Mouse (Mus musculus): ENCODE data around the gene Mboat2. TPM values are rescaled to one million over a fixed set of nuclear protein-coding genes. Genes with fewer than 3 reads are reported as not detected.

Mboat2 gene
- 10 to 100 TPM; 87.0 to 99.6 TPM for total RNA-seq (2021)
- long read RNA-seq, experiment 1, full-length matches to known transcripts = 12 of 23 reads
- long read RNA-seq, experiment 1, partial matches to known transcripts = 1 of 23 reads
- long read RNA-seq, experiment 1, other reads (novel, unspliced or antisense) = 10 of 23 reads
- long read RNA-seq, experiment 2, full-length matches to known transcripts = 18 of 31 reads
- long read RNA-seq, experiment 2, partial matches to known transcripts = 0 of 31 reads
- long read RNA-seq, experiment 2, other reads (novel, unspliced or antisense) = 13 of 31 reads

- peak within 1 kb of the TSS; percentile 96 for H3K4me3 ChIP-seq
- peak in 1 of 2 experiments; percentile 25 for DNase-seq (ENCODE audit: low spot score in 2 of 2)
- TF ChIP-seq CTCF (conservative IDR thresholded peaks at IDR 0.05) = no peak
- H3K27ac ChIP-seq = peak within 1 kb of the TSS; percentile 95
These were observed at the start of gene Mboat2 for GRCm38 (mm10) chr12:24830766-24831152. Mboat2 (plus strand) TSS chr12:24830879.

- H3K4me3 ChIP-seq = no peak overlapping the region
- no peak overlapping the region for H3K27ac ChIP-seq
- TF ChIP-seq CTCF (conservative IDR thresholded peaks at IDR 0.05) = no peak
- no peak for DNase-seq (ENCODE audit: low spot score in 2 of 2)
These were observed 46.9 kb upstream of the Mboat2 start for GRCm38 (mm10) chr12:24783735-24784134.

DNA sequence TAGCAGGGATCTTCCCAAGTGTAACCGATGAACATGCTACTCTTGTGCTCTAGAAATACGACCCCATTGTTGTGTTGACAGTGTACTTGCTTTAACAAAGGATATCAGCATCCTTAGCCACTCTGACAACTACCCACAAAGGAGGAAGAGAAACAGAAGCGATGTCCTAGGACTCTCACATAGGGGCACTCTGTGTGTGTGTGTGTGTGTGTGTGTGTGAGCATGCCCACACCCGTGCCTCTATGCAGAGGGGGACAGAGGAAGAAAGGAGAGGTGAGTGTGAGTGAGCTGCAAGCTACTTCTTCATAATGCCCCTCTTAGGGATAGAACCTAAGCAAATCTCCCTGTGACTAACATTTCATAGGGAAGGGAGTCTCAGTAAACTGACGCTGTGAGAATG lies 44.8 kb upstream of the Mboat2 start:
- TF ChIP-seq CTCF (conservative IDR thresholded peaks at IDR 0.05) = no peak
- DNase-seq (ENCODE audit: low spot score in 2 of 2) = no peak
- H3K27ac ChIP-seq = no peak overlapping the region
- H3K4me3 ChIP-seq = no peak overlapping the region

- Histone ChIP-seq H3K27ac (no peak overlapping the region), H3K4me3 (no peak overlapping the region)
- no peak for TF ChIP-seq CTCF (conservative IDR thresholded peaks at IDR 0.05)
- peak; percentile 6 to 11 for DNase-seq (ENCODE audit: low spot score in 2 of 2)
These were observed 44.4 kb upstream of the Mboat2 start for GRCm38 (mm10) chr12:24786316-24786715.

DNA sequence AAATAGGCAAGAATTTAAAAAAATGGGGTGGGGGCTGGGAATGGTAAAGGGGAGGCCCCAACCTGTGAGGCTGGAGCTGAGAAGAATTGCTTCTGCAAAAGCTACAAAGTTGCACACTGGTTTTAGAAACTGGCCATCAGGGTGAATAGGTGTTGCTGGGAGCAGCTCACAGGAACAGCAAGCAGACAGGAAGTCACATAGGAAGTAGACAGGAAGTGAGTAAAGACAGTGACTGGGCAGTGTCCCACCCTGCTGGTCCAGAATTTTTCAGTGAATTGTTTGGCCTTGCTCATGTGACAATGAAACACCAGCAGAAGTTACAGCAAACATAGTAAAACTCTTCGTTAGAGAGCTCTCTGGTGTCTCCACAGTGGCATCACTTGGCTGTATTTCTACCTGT lies 41.0 kb upstream of the Mboat2 start:
- TF ChIP-seq CTCF (conservative IDR thresholded peaks at IDR 0.05) = no peak
- Histone ChIP-seq H3K27ac (no peak overlapping the region), H3K4me3 (no peak overlapping the region)
- DNase-seq (ENCODE audit: low spot score in 2 of 2) = no peak

GRCm38 (mm10) chr12:24811230-24811629 lies 19.4 kb upstream of the Mboat2 start:
- Histone ChIP-seq H3K27ac (no peak overlapping the region), H3K4me3 (no peak overlapping the region)
- no peak for TF ChIP-seq CTCF (conservative IDR thresholded peaks at IDR 0.05)
- DNase-seq (ENCODE audit: low spot score in 2 of 2) = no peak

DNA sequence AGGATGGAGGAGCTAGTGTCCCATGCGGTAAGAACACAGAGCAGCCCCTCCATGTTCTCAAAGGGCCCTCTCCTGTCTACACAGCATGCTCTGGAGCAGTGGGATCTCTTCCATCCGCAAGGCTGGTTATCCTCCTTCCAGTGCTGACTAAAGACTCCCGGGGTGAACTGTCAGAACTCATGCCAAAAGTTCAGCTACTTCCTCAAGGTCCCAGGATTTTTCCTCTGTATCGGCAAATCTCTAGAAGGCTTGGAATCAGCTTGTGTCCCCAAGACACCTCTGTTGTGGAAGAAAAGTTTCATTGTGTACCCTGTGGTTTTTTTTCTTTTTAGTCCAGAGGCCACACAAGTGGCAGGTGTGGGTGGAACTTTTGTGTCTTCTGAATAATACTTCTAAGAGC lies 18.8 kb upstream of the Mboat2 start:
- Histone ChIP-seq H3K27ac (no peak overlapping the region), H3K4me3 (no peak overlapping the region)
- TF ChIP-seq CTCF (conservative IDR thresholded peaks at IDR 0.05) = no peak
- no peak for DNase-seq (ENCODE audit: low spot score in 2 of 2)

GRCm38 (mm10) chr12:24822831-24823230 lies 7.8 kb upstream of the Mboat2 start:
- Histone ChIP-seq H3K27ac (no peak overlapping the region), H3K4me3 (no peak overlapping the region)
- no peak for DNase-seq (ENCODE audit: low spot score in 2 of 2)
- TF ChIP-seq CTCF (conservative IDR thresholded peaks at IDR 0.05) = no peak

DNA sequence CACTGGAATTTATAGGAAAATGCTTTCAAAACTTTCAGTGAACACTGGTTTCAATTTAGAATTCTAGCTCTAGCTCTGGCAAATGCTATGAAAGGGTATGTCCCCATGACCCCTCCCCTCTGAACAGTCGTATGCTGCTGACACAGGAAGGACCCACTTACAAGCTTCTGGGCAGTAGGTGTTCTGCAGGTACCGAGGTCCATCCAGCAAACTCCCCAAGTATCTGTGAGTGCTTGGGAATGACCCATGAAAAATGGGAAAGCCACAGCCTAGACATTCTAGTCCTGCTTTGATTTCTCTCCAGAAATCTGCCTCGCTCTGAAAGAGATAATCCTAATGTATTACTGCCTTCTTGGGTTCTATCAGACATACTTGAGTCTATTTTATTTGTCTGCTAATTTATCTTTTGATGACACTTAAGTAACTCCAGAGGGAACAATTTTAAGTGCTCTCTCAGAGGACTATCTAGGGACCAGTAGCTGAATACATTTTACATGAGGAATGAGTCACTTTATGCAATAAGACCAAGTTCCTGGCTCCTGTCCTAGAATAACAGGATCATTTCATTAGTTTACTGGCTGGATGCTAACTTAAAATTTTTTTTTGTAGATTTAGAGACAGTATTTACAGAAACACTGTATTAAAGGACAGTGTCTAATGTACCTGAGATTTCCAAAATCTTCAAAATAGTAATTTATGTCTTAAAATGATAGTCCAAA lies 6.9 kb upstream of the Mboat2 start:
- Histone ChIP-seq H3K27ac (no peak overlapping the region), H3K4me3 (no peak overlapping the region)
- DNase-seq (ENCODE audit: low spot score in 2 of 2) = no peak
- no peak for TF ChIP-seq CTCF (conservative IDR thresholded peaks at IDR 0.05)

GRCm38 (mm10) chr12:24830086-24830485 lies 593 bp upstream of the Mboat2 start:
- no peak for DNase-seq (ENCODE audit: low spot score in 2 of 2)
- Histone ChIP-seq H3K4me3 (peak overlapping the region; percentile 96), H3K27ac (peak overlapping the region; percentile 95; the same call in 1 of the 2 replicates)
- no peak for TF ChIP-seq CTCF (conservative IDR thresholded peaks at IDR 0.05)

DNA sequence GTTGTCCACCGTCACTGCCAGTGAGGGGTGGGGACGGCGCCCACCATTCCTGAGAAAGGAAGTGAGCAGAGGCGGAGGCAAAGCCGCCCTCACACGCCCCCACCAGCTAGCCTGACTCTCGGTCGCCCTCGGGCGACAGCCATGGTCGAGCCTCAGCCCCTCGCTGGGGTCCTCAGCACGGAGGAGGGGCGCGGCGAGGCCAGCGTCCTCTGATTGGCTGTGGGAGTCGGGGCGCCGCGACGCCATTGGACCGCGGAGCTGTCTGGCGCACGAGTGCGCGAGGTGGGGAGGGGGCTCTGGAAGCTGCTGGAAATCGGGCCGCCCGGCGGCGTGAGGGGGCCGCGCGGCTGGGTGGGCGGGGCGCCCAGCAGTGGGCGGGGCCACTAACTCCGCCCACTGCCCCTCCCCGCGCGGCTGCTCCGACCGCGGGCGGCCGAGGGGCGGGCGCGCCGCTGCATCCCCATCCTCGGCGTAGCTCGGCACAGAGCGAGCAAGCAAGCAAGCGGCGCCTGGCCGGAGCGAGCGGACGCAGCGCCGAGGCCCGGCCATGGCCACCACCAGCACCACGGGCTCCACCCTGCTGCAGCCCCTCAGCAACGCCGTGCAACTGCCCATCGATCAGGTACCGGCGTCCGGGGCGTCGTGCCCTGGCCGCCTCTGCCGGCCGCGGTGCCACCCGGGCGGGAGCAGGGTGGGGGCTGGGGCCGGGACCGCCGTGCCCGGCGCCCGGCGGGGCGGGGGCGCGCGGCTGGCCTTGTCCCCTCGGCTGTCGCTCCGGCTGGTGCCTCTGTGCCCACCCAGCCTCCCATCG lies 679 bp downstream of the Mboat2 start:
- peak; percentile 57 for TF ChIP-seq CTCF (conservative IDR thresholded peaks at IDR 0.05)
- Histone ChIP-seq H3K4me3 (peak overlapping the region; percentile 96), H3K27ac (peak overlapping the region; percentile 95)
- DNase-seq (ENCODE audit: low spot score in 2 of 2) = peak; percentile 89

DNA sequence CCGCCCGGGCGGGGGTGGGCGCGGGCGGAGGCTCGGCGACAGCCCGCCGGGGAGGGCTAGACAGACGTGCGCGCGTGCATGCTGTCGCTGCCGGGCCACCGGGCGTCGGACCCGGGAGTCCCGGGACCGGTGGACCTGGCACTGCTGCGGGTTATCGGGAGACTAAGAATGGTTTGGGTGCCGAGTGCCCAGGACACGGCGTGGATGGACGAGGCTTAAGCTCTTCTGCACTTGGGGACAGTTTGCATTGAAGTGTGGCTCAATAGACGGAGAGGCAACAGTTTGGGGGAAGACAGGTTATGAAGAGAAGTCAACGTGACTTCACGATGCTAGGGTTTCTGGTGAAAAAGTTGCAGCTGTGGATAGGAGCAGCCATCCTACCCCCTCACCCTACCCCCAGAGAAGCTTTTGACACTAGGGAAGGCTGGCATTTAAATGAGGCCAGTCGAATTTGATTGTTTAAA lies 1.3 kb downstream of the Mboat2 start:
- no peak for TF ChIP-seq CTCF (conservative IDR thresholded peaks at IDR 0.05)
- Histone ChIP-seq H3K27ac (peak overlapping the region; percentile 95), H3K4me3 (peak overlapping the region; percentile 96)
- DNase-seq (ENCODE audit: low spot score in 2 of 2) = no peak

- DNase-seq (ENCODE audit: low spot score in 2 of 2) = no peak
- peak overlapping the region; percentile 96 for H3K4me3 ChIP-seq
- no peak for TF ChIP-seq CTCF (conservative IDR thresholded peaks at IDR 0.05)
- peak overlapping the region; percentile 95 for H3K27ac ChIP-seq
These were observed 1.8 kb downstream of the Mboat2 start for GRCm38 (mm10) chr12:24832438-24832837.
